Comparison of ENCODE assay signal across 11 mouse cellular contexts in genomic region chr9:106319095-106319494, GRCm38 (mm10). TPM values are rescaled to one million over a fixed set of nuclear protein-coding genes. Genes with fewer than 3 reads are reported as not detected.
A peak's percentile ranks its signal among the peaks of the same experiment; 100 is the strongest.
DNase-seq lines count a peak whose midpoint lies in the region; ATAC-seq and TF ChIP-seq lines count a peak whose summit lies in the region.
"Had no signal": no experiment of that assay in that cellular context is flagged by ENCODE, and none has a peak within 500 bp of the region (broad histone marks: within the 10 kb centered on the region; RNA-seq: fewer than 3 reads in every experiment).

No protein-coding gene starts in this region.

- H3K4me1 ChIP-seq in forebrain, embryonic 15.5 days, result peaks cover 6% of the 10 kb centered on the region
- H3K4me1 ChIP-seq in forebrain, embryonic 13.5 days, result peaks cover 6% of the 10 kb centered on the region; the same call in 1 of the 2 replicates
- peaks cover 13% of the 10 kb centered on the region for H3K4me1 ChIP-seq in lung, embryonic 14.5 days (ENCODE audit: insufficient read depth)
- H3K4me1 ChIP-seq in embryonic facial prominence, embryonic 14.5 days (ENCODE audit: control insufficient read depth, insufficient read depth, low read length), result peaks cover 36% of the 10 kb centered on the region
- peaks cover 34% of the 10 kb centered on the region for H3K4me1 ChIP-seq in limb, embryonic 14.5 days (ENCODE audit: control insufficient read depth, insufficient read depth, low read length)

- no peaks in the 10 kb centered on the region for H3K9me3 ChIP-seq in forebrain, embryonic 15.5 days
- no peaks in the 10 kb centered on the region for H3K9me3 ChIP-seq in forebrain, embryonic 13.5 days (replicated peaks)
- no peaks in the 10 kb centered on the region for H3K9me3 ChIP-seq in lung, embryonic 14.5 days (ENCODE audit: low read depth, low read length)
- no peaks in the 10 kb centered on the region for H3K9me3 ChIP-seq in embryonic facial prominence, embryonic 14.5 days (ENCODE audit: control insufficient read depth, low read length)
- H3K9me3 ChIP-seq in limb, embryonic 14.5 days (ENCODE audit: control insufficient read depth, low read length), result no peaks in the 10 kb centered on the region
- H3K9me3 ChIP-seq: neural tube, embryonic 13.5 days had no signal

- peak overlapping the region; percentile 74 for H3K27ac ChIP-seq in forebrain, embryonic 15.5 days (replicated peaks)
- no peak overlapping the region for H3K27ac ChIP-seq in forebrain, embryonic 13.5 days
- peak overlapping the region; percentile 50; the same call in 1 of the 2 replicates for H3K27ac ChIP-seq in lung, embryonic 14.5 days (ENCODE audit: low read depth)
- H3K27ac ChIP-seq in embryonic facial prominence, embryonic 14.5 days (replicated peaks; ENCODE audit: low read depth, low read length), result peak overlapping the region; percentile 58; the same call in 1 of the 2 replicates
- peak overlapping the region; percentile 10; the same call in 1 of the 2 replicates for H3K27ac ChIP-seq in limb, embryonic 14.5 days (replicated peaks; ENCODE audit: low read depth, low read length)
- H3K27ac ChIP-seq: neural tube, embryonic 13.5 days had no signal

- H3K36me3 ChIP-seq in forebrain, embryonic 15.5 days, result no peaks in the 10 kb centered on the region
- H3K36me3 ChIP-seq in forebrain, embryonic 13.5 days (ENCODE audit: poor library complexity, severe bottlenecking), result no peaks in the 10 kb centered on the region
- H3K36me3 ChIP-seq in lung, embryonic 14.5 days (ENCODE audit: insufficient read depth), result no peaks in the 10 kb centered on the region
- no peaks in the 10 kb centered on the region for H3K36me3 ChIP-seq in embryonic facial prominence, embryonic 14.5 days (ENCODE audit: control insufficient read depth, insufficient read depth, low read length)
- no peaks in the 10 kb centered on the region; the same call in 1 of the 2 replicates for H3K36me3 ChIP-seq in limb, embryonic 14.5 days (ENCODE audit: control insufficient read depth, insufficient read depth, low read length)
- H3K36me3 ChIP-seq: neural tube, embryonic 13.5 days had no signal

- ATAC-seq in forebrain, embryonic 15.5 days (replicated peaks), result no peak
- ATAC-seq in forebrain, embryonic 13.5 days, result no peak
- no peak for ATAC-seq in lung, embryonic 14.5 days (ENCODE audit: insufficient read depth)
- peak; percentile 10; the same call in 1 of the 2 replicates for ATAC-seq in embryonic facial prominence, embryonic 14.5 days (ENCODE audit: low read depth)
- ATAC-seq in limb, embryonic 14.5 days (ENCODE audit: low FRiP score, low read depth), result no peak
- no peak for ATAC-seq in megakaryocyte progenitor cell, adult 5-6 weeks (replicated peaks; ENCODE audit: poor library complexity)
- ATAC-seq: intestine, postnatal 0 days had no signal

- 68% methylated on average over 2 of the region's 2 CpGs for WGBS in forebrain, embryonic 15.5 days
- 71% methylated on average over 2 of the region's 2 CpGs for WGBS in forebrain, embryonic 13.5 days
- WGBS in lung, embryonic 14.5 days, result 32% methylated on average over 2 of the region's 2 CpGs
- 29% methylated on average over 2 of the region's 2 CpGs for WGBS in embryonic facial prominence, embryonic 14.5 days
- 59% methylated on average over 2 of the region's 2 CpGs for WGBS in limb, embryonic 14.5 days

- no peak for TF ChIP-seq POLR2A in limb, embryonic 14.5 days (IDR thresholded peaks at IDR 0.05; ENCODE audit: borderline replicate concordance, extremely low read depth, insufficient read depth, insufficient read length)

- no peak for DNase-seq in lung, embryonic 14.5 days
- no peak for DNase-seq in lung, postnatal 14 days
- peak; percentile 41 for DNase-seq in embryonic facial prominence, embryonic 14.5 days (ENCODE audit: low spot score)
- no peak for DNase-seq in limb, embryonic 14.5 days (ENCODE audit: low spot score)
- DNase-seq in ovary, postnatal 10 days (ENCODE audit: low spot score), result no peak
- DNase-seq: thymus, adult 18-20 months had no signal

- H3K27me3 ChIP-seq in forebrain, embryonic 15.5 days, result no peaks in the 10 kb centered on the region
- no peaks in the 10 kb centered on the region for H3K27me3 ChIP-seq in forebrain, embryonic 13.5 days
- H3K27me3 ChIP-seq in lung, embryonic 14.5 days (ENCODE audit: insufficient read depth, low read length), result no peaks in the 10 kb centered on the region
- H3K27me3 ChIP-seq in embryonic facial prominence, embryonic 14.5 days (replicated peaks; ENCODE audit: control insufficient read depth, insufficient read depth, low read length), result no peaks in the 10 kb centered on the region
- no peaks in the 10 kb centered on the region for H3K27me3 ChIP-seq in limb, embryonic 14.5 days (ENCODE audit: control insufficient read depth, insufficient read depth, low read length)
- H3K27me3 ChIP-seq: neural tube, embryonic 13.5 days had no signal

- no peak for TF ChIP-seq CTCF in lung, embryonic 14.5 days (IDR thresholded peaks at IDR 0.05; ENCODE audit: low read depth)

- no peak overlapping the region for H3K4me3 ChIP-seq in forebrain, embryonic 15.5 days
- H3K4me3 ChIP-seq in forebrain, embryonic 13.5 days, result no peak overlapping the region
- H3K4me3 ChIP-seq in lung, embryonic 14.5 days (ENCODE audit: low read depth, low read length), result no peak overlapping the region
- no peak overlapping the region for H3K4me3 ChIP-seq in embryonic facial prominence, embryonic 14.5 days (ENCODE audit: low read depth, low read length)
- no peak overlapping the region for H3K4me3 ChIP-seq in limb, embryonic 14.5 days (replicated peaks; ENCODE audit: low read length)
- H3K4me3 ChIP-seq: neural tube, embryonic 13.5 days had no signal

- H3K4me2 ChIP-seq in forebrain, embryonic 15.5 days (replicated peaks), result no peak overlapping the region
- no peak overlapping the region for H3K4me2 ChIP-seq in forebrain, embryonic 13.5 days
- no peak overlapping the region for H3K4me2 ChIP-seq in lung, embryonic 14.5 days
- no peak overlapping the region for H3K4me2 ChIP-seq in embryonic facial prominence, embryonic 14.5 days (ENCODE audit: low read depth, low read length)
- H3K4me2 ChIP-seq in limb, embryonic 14.5 days (replicated peaks; ENCODE audit: low read depth, low read length, severe bottlenecking), result no peak overlapping the region
- H3K4me2 ChIP-seq: neural tube, embryonic 13.5 days had no signal

- no peak overlapping the region for H3K9ac ChIP-seq in forebrain, embryonic 15.5 days (replicated peaks)
- no peak overlapping the region for H3K9ac ChIP-seq in forebrain, embryonic 13.5 days
- no peak overlapping the region for H3K9ac ChIP-seq in lung, embryonic 14.5 days
- H3K9ac ChIP-seq in embryonic facial prominence, embryonic 14.5 days (ENCODE audit: low read depth, low read length), result 0 out of 2 replicates have a peak overlapping the region, but pooled peaks have one; percentile 10
- no peak overlapping the region for H3K9ac ChIP-seq in limb, embryonic 14.5 days (ENCODE audit: low read depth, low read length, severe bottlenecking)
- H3K9ac ChIP-seq: neural tube, embryonic 13.5 days had no signal

RNA-seq across cellular contexts. Expression of gene Poc1a, which starts 38.2 kb away (rescaled TPM):
- 13.1 and 13.4 TPM in 2 replicates for polyA plus RNA-seq in forebrain, embryonic 15.5 days (2015; fragmentation: Nextera tagmentation; extraction: Ambion mirVana)
- polyA plus RNA-seq in forebrain, embryonic 13.5 days (2015; fragmentation: Nextera tagmentation; extraction: Ambion mirVana), result 17.7 and 21.6 TPM in 2 replicates
- polyA plus RNA-seq in lung, embryonic 14.5 days (2014; fragmentation: Nextera tagmentation; extraction: Ambion mirVana), result 27.1 and 29.5 TPM in 2 replicates
- polyA plus RNA-seq in embryonic facial prominence, embryonic 14.5 days (2014; fragmentation: Nextera tagmentation; extraction: Ambion mirVana), result 16.6 and 21.5 TPM in 2 replicates
- polyA plus RNA-seq in limb, embryonic 14.5 days (2012; rRNA removed), result 20.1 and 25.9 TPM in 2 replicates
- polyA plus RNA-seq in limb, embryonic 14.5 days (2014; fragmentation: Nextera tagmentation; extraction: Ambion mirVana), result 17.4 and 20.2 TPM in 2 replicates
- total RNA-seq in megakaryocyte progenitor cell, adult 5-6 weeks (2015), result 38.9 and 50.1 TPM in 2 replicates
- total RNA-seq in megakaryocyte progenitor cell, adult 5-6 weeks (2017), result 33.2 and 43.8 TPM in 2 replicates

RNA-seq across cellular contexts. Expression of gene Dusp7, which starts 49.3 kb away (rescaled TPM):
- 9.2 and 10.4 TPM in 2 replicates for polyA plus RNA-seq in forebrain, embryonic 15.5 days (2015; fragmentation: Nextera tagmentation; extraction: Ambion mirVana)
- polyA plus RNA-seq in forebrain, embryonic 13.5 days (2015; fragmentation: Nextera tagmentation; extraction: Ambion mirVana), result 7.1 and 8.7 TPM in 2 replicates
- 23.9 and 27.3 TPM in 2 replicates for polyA plus RNA-seq in lung, embryonic 14.5 days (2014; fragmentation: Nextera tagmentation; extraction: Ambion mirVana)
- polyA plus RNA-seq in embryonic facial prominence, embryonic 14.5 days (2014; fragmentation: Nextera tagmentation; extraction: Ambion mirVana), result 44.0 and 48.4 TPM in 2 replicates
- 130 and 180 TPM in 2 replicates for polyA plus RNA-seq in limb, embryonic 14.5 days (2012; rRNA removed)
- 73.0 and 84.1 TPM in 2 replicates for polyA plus RNA-seq in limb, embryonic 14.5 days (2014; fragmentation: Nextera tagmentation; extraction: Ambion mirVana)
- 31.6 and 41.9 TPM in 2 replicates for total RNA-seq in megakaryocyte progenitor cell, adult 5-6 weeks (2015)
- total RNA-seq in megakaryocyte progenitor cell, adult 5-6 weeks (2017), result 10.8 and 15.0 TPM in 2 replicates
